Mouse (Mus musculus) embryonic fibroblast, embryonic 13.5 days (primary cell): ENCODE measurements around the gene Gm11634.
A peak's percentile ranks its signal among the peaks of the same experiment; 100 is the strongest.

ENCODE experiments used
- CTCF ChIP-seq: IDR thresholded peaks from 2 replicates; pipeline ENCODE4 v1.5.1; 2011; ENCODE audit warnings: mild to moderate bottlenecking, control low read depth, low read length, moderate library complexity, borderline replicate concordance; ENCODE audit not compliant: insufficient read depth
- POLR2A ChIP-seq: IDR thresholded peaks from 2 replicates; pipeline ENCODE4 v1.6.1; 2011; ENCODE audit warnings: low read depth, mild to moderate bottlenecking, control low read depth, low read length, moderate library complexity

DNA sequence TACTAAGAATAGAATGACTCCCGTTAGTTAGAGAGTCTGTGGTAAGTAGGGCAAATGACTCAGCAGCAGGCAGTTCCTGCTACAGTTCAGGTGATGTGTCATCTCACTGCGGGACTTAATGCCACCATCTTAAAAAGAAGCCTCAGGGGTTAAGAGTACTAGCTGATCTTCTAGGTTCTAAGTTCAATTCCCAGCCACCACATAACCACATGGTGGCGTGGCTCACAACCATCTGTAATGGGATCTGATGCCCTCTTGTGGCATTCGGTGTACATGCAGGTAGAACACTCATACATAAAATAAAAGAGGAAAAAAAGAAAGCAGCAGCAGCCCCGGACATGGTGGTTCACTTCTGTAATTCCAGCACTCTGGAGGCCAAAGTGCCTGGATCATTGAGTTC, 36.7 kb downstream of the Gm11634 start:
- TF ChIP-seq POLR2A (no peak), CTCF (peak; percentile 72; the same call in 1 of the 2 replicates)
